Mouse (Mus musculus) embryonic fibroblast, embryonic 13.5 days (primary cell): ENCODE data around the gene Nktr.

Experiments used
- CTCF ChIP-seq: IDR thresholded peaks from 2 replicates; pipeline ENCODE4 v1.5.1; 2011; ENCODE audit warnings: mild to moderate bottlenecking, control low read depth, low read length, moderate library complexity, borderline replicate concordance; ENCODE audit not compliant: insufficient read depth
- POLR2A ChIP-seq: IDR thresholded peaks from 2 replicates; pipeline ENCODE4 v1.6.1; 2011; ENCODE audit warnings: low read depth, mild to moderate bottlenecking, control low read depth, low read length, moderate library complexity

GRCm38 (mm10) chr9:121704646-121705625 is 14.0 kb upstream of the Nktr start, which contains the start of gene Sec22c:
- no peak for TF ChIP-seq CTCF
- peak; percentile 56 for TF ChIP-seq POLR2A
